Mouse (Mus musculus) midbrain, embryonic 10.5 days (tissue): ENCODE measurements around the gene Isoc2a. TPM values are rescaled to one million over a fixed set of nuclear protein-coding genes. Genes with fewer than 3 reads are reported as not detected.

Experiments used
- DNase-seq: peaks from one replicate; pipeline ENCODE4 v3.0.0-alpha.2; 2017; ENCODE audit warnings: low spot score
- H3K27ac ChIP-seq: fragments of 300-500 bp; sonication (generic); replicated peaks from 2 replicates; pipeline ENCODE4 v1.5.1; 2016; ENCODE audit warnings: mild to moderate bottlenecking
- H3K27me3 ChIP-seq: fragments of 300-500 bp; sonication (generic); 2 replicates; pipeline ENCODE4 v1.6.1; 2016; ENCODE audit warnings: low read depth, mild to moderate bottlenecking; ENCODE audit not compliant: poor library complexity, severe bottlenecking
- H3K36me3 ChIP-seq: fragments of 300-500 bp; sonication (generic); 2 replicates; pipeline ENCODE4 v1.6.1; 2016; ENCODE audit warnings: mild to moderate bottlenecking, moderate library complexity
- H3K4me1 ChIP-seq: fragments of 300-500 bp; sonication (generic); 2 replicates; pipeline ENCODE4 v1.6.1; 2016
- H3K4me3 ChIP-seq: fragments of 300-500 bp; sonication (generic); 2 replicates; pipeline ENCODE4 v1.5.1; 2016; ENCODE audit warnings: mild to moderate bottlenecking, moderate library complexity
- H3K9me3 ChIP-seq: fragments of 300-500 bp; sonication (generic); replicated peaks from 2 replicates; pipeline ENCODE4 v1.6.1; 2016; ENCODE audit warnings: mild to moderate bottlenecking
- WGBS: fragments of 180-500 bp; shearing (Covaris S2); methylation state at CpG from one replicate; pipeline ENCODE4 v1.1.7; 2016; 5-methylcytosine and 5-hydroxymethylcytosine counted together
- polyA plus RNA-seq: library from polyadenylated mRNA; unstranded; fragments of >200 nt; fragmentation: Nextera tagmentation; extraction: Ambion mirVana; gene quantifications from 2 replicates; pipeline ENCODE4 v1.2.1, GENCODE M21; 2016

Isoc2a gene
- polyA plus RNA-seq, 1 experiment from 2014 or later, result 0.64 TPM

DNA sequence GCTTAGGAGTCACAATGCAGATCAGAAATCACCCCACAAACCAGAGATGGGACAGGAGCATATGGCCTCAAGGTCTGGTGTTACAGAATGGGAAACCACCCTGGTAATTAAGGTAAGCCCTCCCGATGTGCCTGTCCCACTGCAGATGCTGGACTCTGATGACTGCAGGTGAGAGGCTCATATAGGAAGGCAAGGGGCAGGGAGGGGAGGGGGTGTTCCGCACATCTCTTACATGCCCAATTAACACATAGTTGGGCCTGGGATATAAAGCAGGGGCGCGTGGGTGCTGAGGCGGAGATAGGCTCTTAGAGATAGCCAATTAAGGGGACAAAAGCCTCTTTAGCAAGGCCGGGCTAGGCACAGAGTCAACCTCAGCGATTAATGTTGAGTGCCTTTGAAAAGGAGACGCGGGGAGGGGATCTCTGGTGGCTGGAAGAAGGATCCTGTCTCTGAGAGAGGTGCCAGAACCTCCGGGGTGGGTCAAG, 29.6 kb downstream of the Isoc2a start, which contains the start of gene Gm36210:
Gene Gm36210, minus strand, starts transcription at position 51 of the 485 bp plus-strand sequence.
- H3K36me3 ChIP-seq, result no peaks in the 10 kb centered on the region
- DNase-seq, result no peak
- no peak within 1 kb of the TSS for H3K4me3 ChIP-seq
- H3K4me1 ChIP-seq, result no peaks in the 10 kb centered on the region
- no peaks in the 10 kb centered on the region for H3K27me3 ChIP-seq
- no peak within 1 kb of the TSS for H3K27ac ChIP-seq
- H3K9me3 ChIP-seq, result 0 out of 2 replicates have a peak, but pooled peaks cover 5% of the 10 kb centered on the region
- WGBS, result 56% methylated on average over 10 of the region's 10 CpGs

DNA sequence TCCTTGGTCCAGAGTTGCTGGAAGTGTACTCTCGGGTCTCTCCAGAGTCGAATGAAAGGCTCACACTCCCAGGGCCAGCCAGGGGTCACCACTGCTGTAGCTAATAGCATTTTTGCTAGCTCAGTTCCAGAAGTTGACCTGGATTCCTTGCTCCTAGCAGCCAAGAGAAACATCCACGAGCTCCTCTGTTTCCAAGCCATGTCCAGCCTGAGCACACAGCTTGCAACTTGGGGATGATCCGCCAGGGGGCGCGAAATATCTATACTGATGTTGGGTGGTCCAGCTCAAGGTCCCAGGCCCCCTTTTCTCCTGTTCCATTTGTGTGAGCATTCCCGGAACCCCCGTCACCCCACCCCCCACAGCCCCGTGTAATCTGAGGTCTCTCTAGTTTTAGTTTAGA, 34.6 kb downstream of the Isoc2a start:
- Histone ChIP-seq H3K27ac (no peak overlapping the region), H3K27me3 (no peaks in the 10 kb centered on the region), H3K9me3 (no peaks in the 10 kb centered on the region), H3K4me1 (peaks cover 18% of the 10 kb centered on the region), H3K4me3 (no peak overlapping the region), H3K36me3 (no peaks in the 10 kb centered on the region)
- DNase-seq, result peak; percentile 76
- 36% methylated on average over 9 of the region's 9 CpGs for WGBS

DNA sequence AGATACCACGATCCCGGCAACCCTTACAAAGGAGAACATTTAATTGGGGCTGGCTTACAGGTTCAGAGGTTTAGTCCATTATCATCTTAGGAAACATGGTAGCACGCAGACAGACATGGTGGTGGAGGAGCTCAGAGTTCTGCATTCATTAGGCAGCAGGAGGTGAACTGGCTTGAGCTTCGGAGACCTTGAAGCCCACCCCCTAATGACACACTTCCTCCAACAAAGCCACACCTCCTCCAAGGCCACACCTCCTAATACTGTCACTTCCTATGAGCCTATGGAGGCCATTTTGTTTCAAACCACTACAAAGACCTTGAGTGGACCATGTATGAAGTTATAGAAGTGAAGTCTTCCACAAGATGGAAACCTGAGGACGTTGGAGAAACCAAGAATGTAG, 35.3 kb downstream of the Isoc2a start:
- WGBS, result 62% methylated on average over 5 of the region's 5 CpGs
- DNase-seq, result no peak
- H3K9me3 ChIP-seq, result no peaks in the 10 kb centered on the region

DNA sequence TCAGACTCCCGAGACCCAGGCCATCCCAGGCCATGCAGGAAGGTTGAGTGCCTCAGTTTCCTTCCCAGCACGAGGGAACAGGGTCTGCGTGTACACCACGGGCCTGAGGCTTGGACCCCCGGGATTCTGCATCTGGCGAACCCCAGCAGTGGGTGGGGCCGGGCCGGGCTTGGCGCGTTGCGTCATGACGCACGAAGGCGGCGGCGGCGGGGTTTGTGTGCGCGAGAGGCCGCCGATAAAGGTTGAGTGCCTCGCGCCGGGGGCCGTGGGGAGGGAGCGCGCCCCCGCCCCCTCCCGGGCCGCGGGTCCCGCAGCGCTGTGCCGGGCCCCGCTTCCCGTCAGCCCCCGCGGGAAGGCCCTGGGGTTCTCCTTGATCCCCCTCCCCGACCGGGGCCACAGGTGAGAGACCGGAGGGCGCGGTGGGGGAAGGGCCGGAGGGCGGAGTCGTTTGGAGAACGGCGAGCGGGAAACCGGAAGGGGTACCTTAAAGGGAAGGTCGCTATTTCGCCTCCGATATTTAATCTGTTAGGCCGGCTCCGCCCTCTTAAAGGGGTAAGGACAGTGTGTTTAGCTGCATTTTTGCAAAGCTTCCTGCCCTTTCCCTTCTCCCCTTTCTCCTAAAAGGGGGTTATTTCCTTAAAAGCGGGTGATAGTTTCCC, 38.2 kb downstream of the Isoc2a start, which contains the start of gene Zfp628:
Gene Zfp628, plus strand, starts transcription at position 211 of the 659 bp plus-strand sequence.
- H3K9me3 ChIP-seq, result no peaks in the 10 kb centered on the region
- DNase-seq, result peak; percentile 93
- under 1% methylated on average over 52 of the region's 56 CpGs for WGBS
- H3K4me1 ChIP-seq, result peaks cover 36% of the 10 kb centered on the region
- peaks cover 31% of the 10 kb centered on the region for H3K36me3 ChIP-seq
- peak within 1 kb of the TSS; percentile 99 for H3K27ac ChIP-seq
- H3K27me3 ChIP-seq, result no peaks in the 10 kb centered on the region
- peak within 1 kb of the TSS; percentile 83 for H3K4me3 ChIP-seq

More for the DNA sequence above, 35.3 kb downstream of the Isoc2a start:
- H3K4me3 ChIP-seq, result no peak overlapping the region
- peaks cover 2% of the 10 kb centered on the region for H3K36me3 ChIP-seq
- no peaks in the 10 kb centered on the region for H3K27me3 ChIP-seq
- peaks cover 25% of the 10 kb centered on the region for H3K4me1 ChIP-seq
- no peak overlapping the region for H3K27ac ChIP-seq

DNA sequence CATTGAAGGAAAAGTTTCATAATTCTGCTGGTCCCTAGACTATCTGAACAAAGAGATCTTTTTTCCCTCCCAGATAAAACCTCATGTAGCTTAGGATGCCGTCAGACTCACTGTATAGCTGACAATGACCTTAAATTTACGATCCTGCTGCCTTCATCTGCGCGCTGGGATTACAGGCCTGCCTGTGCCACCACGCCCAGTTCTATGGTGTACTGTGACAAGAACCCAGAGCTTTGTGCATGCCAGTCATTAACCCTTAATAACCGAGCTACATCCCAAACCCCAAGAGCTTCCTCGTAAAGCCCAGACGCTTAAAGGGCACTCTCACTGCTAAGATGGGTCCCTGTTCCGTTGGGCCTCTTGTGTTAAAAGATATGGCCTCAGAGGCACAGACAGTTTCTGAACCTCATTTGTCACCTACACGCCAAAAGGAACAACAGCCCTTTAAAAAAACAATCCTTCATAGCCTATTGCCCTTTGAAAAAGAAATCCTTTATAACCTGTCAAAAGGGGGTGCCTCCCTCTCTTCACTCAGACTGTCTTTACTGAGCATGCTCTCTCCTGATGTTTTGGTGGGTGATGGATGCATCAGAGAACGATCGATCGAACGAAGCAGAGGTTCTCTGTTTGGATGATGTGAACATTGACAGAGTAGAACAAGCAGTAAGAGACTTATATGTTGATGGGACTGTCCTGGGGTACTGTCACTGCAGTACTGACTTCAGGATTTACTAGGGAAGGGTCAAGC, 38.9 kb downstream of the Isoc2a start:
- H3K9me3 ChIP-seq, result no peaks in the 10 kb centered on the region
- H3K4me3 ChIP-seq, result peak overlapping the region; percentile 83
- 28% methylated on average over 14 of the region's 14 CpGs for WGBS
- H3K27ac ChIP-seq, result peak overlapping the region; percentile 99
- peaks cover 42% of the 10 kb centered on the region for H3K4me1 ChIP-seq
- H3K36me3 ChIP-seq, result peaks cover 38% of the 10 kb centered on the region
- peak; percentile 27 for DNase-seq
- no peaks in the 10 kb centered on the region for H3K27me3 ChIP-seq

DNA sequence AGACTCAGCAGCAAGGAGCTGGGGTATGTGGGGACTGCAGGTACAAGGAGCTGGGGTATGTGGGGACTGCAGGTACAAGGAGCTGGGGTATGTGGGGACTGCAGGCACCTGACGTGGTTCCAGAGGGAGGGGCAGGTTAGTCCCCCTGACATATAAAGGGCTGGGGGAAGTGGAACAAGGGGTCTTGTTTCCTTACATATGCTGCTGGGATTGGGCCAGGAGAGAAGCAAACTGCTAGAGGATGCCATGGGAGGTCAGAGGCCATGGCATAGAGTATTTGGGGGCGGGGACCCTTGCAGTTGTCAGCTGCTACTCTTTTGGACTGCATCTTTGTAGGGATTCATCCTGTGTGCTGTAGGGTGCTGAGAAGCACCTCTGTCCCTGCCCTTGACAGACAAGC, 40.5 kb downstream of the Isoc2a start:
- Histone ChIP-seq H3K27ac (no peak overlapping the region), H3K36me3 (peaks cover 45% of the 10 kb centered on the region), H3K27me3 (no peaks in the 10 kb centered on the region), H3K9me3 (no peaks in the 10 kb centered on the region), H3K4me1 (peaks cover 59% of the 10 kb centered on the region), H3K4me3 (peak overlapping the region; percentile 7; the same call in 1 of the 2 replicates)
- 93% methylated on average over 2 of the region's 2 CpGs for WGBS
- no peak for DNase-seq

DNA sequence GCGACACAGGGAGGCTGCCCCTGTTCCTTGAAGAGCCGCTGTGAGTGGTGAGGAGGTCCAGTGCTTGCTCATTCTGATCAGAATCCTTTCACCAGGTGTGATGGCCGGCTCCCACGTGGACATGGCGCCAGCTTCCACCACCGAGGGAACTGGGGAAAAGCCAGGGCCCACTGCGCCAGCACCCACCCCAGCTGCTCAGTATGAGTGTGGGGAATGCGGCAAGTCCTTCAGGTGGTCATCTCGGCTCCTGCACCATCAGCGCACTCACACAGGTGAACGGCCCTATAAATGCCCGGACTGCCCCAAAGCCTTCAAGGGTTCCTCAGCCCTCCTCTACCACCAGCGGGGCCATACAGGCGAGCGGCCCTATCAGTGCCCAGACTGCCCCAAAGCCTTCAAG, 41.7 kb downstream of the Isoc2a start:
- Histone ChIP-seq H3K27ac (no peak overlapping the region), H3K9me3 (no peaks in the 10 kb centered on the region), H3K27me3 (no peaks in the 10 kb centered on the region), H3K36me3 (peaks cover 45% of the 10 kb centered on the region), H3K4me3 (0 out of 2 replicates have a peak overlapping the region, but pooled peaks have one; percentile 7), H3K4me1 (peaks cover 71% of the 10 kb centered on the region)
- DNase-seq, result no peak
- 92% methylated on average over 15 of the region's 15 CpGs for whole genome bisulfite sequencing

DNA sequence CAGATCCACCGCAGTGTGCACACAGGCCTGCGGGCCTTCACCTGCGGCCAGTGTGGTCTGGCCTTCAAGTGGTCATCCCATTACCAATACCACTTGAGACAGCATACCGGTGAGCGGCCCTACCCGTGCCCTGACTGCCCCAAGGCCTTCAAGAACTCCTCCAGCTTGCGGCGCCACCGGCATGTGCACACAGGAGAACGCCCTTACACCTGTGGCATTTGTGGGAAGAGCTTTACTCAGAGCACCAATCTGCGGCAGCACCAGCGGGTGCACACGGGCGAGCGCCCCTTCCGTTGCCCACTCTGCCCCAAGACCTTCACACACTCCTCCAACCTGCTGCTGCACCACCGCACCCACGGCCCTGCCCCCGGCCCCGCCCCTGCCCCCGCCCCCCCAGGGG, 42.1 kb downstream of the Isoc2a start:
- Histone ChIP-seq H3K36me3 (peaks cover 45% of the 10 kb centered on the region), H3K9me3 (no peaks in the 10 kb centered on the region), H3K27me3 (no peaks in the 10 kb centered on the region), H3K27ac (0 out of 2 replicates have a peak overlapping the region, but pooled peaks have one; percentile 46), H3K4me3 (peak overlapping the region; percentile 7; the same call in 1 of the 2 replicates), H3K4me1 (peaks cover 74% of the 10 kb centered on the region)
- WGBS, result 83% methylated on average over 21 of the region's 21 CpGs
- DNase-seq, result no peak

DNA sequence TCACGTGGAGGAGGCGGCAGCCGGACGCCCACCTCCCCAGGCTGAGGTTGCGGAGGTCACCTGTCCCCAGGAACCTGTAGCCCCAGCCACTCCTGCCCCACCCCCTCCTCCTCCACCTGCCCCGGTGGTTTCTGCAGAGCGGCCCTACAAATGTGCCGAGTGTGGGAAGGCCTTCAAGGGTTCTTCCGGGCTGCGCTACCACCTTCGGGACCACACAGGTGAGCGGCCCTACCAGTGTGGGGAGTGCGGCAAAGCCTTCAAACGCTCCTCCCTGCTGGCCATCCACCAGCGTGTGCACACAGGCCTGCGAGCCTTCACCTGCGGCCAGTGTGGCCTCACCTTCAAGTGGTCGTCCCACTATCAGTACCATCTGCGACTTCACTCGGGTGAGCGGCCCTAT, 43.0 kb downstream of the Isoc2a start:
- H3K9me3 ChIP-seq, result no peaks in the 10 kb centered on the region
- peaks cover 76% of the 10 kb centered on the region for H3K4me1 ChIP-seq
- H3K36me3 ChIP-seq, result peaks cover 45% of the 10 kb centered on the region
- 0 out of 2 replicates have a peak overlapping the region, but pooled peaks have one; percentile 7 for H3K4me3 ChIP-seq
- H3K27me3 ChIP-seq, result no peaks in the 10 kb centered on the region
- WGBS, result 90% methylated on average over 21 of the region's 21 CpGs
- no peak for DNase-seq
- no peak overlapping the region for H3K27ac ChIP-seq

DNA sequence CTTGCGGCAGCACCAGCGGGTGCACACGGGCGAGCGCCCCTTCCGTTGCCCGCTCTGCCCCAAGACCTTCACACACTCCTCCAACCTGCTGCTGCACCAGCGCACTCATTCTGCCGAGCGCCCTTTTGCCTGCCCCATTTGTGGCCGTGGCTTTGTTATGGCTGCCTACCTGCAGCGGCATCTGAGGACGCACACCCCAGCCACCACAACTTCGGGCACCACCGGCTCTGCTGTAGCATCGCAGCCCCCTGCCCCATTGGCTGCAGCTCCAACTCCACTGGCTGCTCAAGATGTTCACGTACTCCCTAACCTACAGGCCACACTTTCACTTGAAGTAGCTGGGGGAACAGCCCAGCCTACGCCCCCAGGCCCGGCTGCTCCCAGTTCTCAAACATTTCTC, 43.5 kb downstream of the Isoc2a start:
- 0 out of 2 replicates have a peak overlapping the region, but pooled peaks have one; percentile 59 for H3K4me3 ChIP-seq
- no peaks in the 10 kb centered on the region for H3K27me3 ChIP-seq
- H3K36me3 ChIP-seq, result peaks cover 45% of the 10 kb centered on the region
- H3K27ac ChIP-seq, result peak overlapping the region; percentile 94
- no peak for DNase-seq
- WGBS, result 89% methylated on average over 19 of the region's 19 CpGs
- peaks cover 81% of the 10 kb centered on the region for H3K4me1 ChIP-seq
- no peaks in the 10 kb centered on the region for H3K9me3 ChIP-seq

DNA sequence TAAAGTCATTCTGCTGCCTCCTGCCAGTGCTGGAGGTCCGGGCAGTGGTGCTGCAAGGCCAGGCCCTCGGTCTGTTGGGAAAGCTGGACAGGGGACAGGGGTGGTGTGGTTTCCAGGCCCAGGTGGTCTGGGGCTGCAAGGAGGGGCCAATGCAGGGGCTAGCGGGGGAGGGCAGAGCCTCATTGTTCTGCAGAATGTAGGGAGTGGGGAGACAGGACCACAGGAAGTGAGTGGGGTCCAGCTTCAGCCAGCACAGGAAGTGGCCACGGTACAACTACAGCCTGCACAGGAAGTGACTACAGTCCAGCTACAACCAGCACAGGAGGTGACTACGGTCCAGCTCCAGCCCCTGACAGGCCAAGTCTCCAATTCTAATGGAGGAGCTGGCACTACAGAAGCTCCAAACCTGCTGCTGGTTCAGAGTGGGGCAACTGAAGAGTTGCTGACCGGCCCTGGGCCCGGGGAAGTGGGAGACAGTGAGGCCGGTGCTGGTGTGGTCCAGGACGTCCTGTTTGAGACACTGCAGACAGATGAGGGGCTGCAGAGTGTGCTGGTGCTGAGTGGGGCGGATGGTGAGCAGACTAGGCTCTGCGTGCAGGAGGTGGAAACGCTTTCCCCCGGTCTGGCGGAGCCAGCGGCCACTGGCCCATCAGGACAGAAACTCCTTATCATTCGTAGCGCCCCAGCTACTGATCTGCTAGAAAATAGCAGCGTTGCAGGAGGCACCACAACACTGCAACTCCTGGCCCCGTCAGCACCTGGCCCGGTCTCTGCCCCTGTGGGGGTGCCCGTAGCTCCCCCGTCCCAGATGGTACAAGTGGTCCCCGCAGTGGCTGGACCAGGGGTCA, 44.2 kb downstream of the Isoc2a start:
- WGBS, result 64% methylated on average over 23 of the region's 23 CpGs
- peaks cover 82% of the 10 kb centered on the region for H3K4me1 ChIP-seq
- DNase-seq, result no peak

DNA sequence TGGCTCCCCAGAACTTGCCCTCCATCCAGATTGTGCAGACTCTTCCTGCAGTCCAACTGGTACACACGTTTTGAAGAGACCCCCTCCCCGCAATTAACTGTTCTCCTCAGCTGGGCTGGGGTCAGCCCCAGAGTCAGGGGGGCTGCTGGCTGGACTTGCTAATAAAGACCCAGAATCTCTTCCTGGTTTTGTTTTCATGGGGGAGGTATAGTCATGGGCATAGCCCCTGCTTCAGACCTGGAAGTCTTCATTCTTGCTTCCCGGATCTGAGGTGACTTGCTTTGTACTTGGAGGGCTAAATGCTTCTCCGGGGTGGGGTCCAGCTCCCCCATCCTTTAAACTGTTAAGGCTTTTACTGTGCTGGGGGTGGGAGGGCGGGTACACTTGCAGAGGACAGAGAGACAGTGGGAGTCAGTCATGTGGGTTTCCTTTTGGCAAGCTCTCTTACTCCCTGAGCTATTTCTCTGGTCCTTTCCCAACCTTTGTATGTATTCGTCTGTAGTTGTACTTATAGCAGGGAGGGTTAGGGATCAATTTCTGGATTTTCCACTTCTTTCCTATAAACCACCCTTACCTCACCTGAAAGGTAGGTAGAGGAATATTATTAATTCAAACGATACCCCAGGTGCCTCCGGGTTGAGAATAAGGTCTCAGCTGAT, 45.0 kb downstream of the Isoc2a start, which contains the start of gene Nat14:
Gene Nat14, plus strand, starts transcription at position 205 of the 659 bp plus-strand sequence.
- Histone ChIP-seq H3K4me1 (peaks cover 82% of the 10 kb centered on the region), H3K4me3 (peak within 1 kb of the TSS; percentile 59), H3K36me3 (peaks cover 45% of the 10 kb centered on the region), H3K9me3 (no peaks in the 10 kb centered on the region), H3K27ac (peak within 1 kb of the TSS; percentile 94), H3K27me3 (no peaks in the 10 kb centered on the region)
- DNase-seq, result no peak
- WGBS, result 28% methylated on average over 8 of the region's 8 CpGs

More for the DNA sequence above, 44.2 kb downstream of the Isoc2a start:
- Histone ChIP-seq H3K9me3 (no peaks in the 10 kb centered on the region), H3K27ac (peak overlapping the region; percentile 94), H3K27me3 (no peaks in the 10 kb centered on the region), H3K36me3 (peaks cover 45% of the 10 kb centered on the region), H3K4me3 (peak overlapping the region; percentile 59; the same call in 1 of the 2 replicates)
